Mouse (Mus musculus): ENCODE results near the gene Ints1. TPM values are rescaled to one million over a fixed set of nuclear protein-coding genes. Genes with fewer than 3 reads are reported as not detected.

The Ints1 gene
- polyA plus RNA-seq, 1 experiment from 2014 or later = 23.7 TPM

GRCm38 (mm10) chr5:139730712-139731486, 44.6 kb downstream of the Ints1 start:
- Histone ChIP-seq H3K27ac (replicated peaks) (peak overlapping the region; percentile 73), H3K9me3 (replicated peaks) (no peaks in the 10 kb centered on the region), H3K4me1 (peaks cover 52% of the 10 kb centered on the region), H3K27me3 (no peaks in the 10 kb centered on the region), H3K9ac (0 out of 2 replicates have a peak overlapping the region, but pooled peaks have one; percentile 2), H3K4me2 (replicated peaks) (0 out of 2 replicates have a peak overlapping the region, but pooled peaks have one; percentile 8), H3K36me3 (no peaks in the 10 kb centered on the region), H3K4me3 (replicated peaks) (no peak overlapping the region)
- 19% methylated on average over 8 of the region's 8 CpGs for WGBS
- no peak for ATAC-seq (ENCODE audit: insufficient number of reproducible peaks, low FRiP score, low TSS enrichment, low read depth)

GRCm38 (mm10) chr5:139727261-139727660, 48.2 kb downstream of the Ints1 start:
- H3K4me1 ChIP-seq = peaks cover 28% of the 10 kb centered on the region
- WGBS = 86% methylated on average over 11 of the region's 11 CpGs

GRCm38 (mm10) chr5:139726186-139726585, 49.3 kb downstream of the Ints1 start:
- no peaks in the 10 kb centered on the region for H3K9me3 ChIP-seq (replicated peaks)
- no peak for ATAC-seq (ENCODE audit: insufficient number of reproducible peaks, low FRiP score, low TSS enrichment, low read depth)
- H3K27ac ChIP-seq (replicated peaks) = no peak overlapping the region
- H3K4me1 ChIP-seq = peaks cover 23% of the 10 kb centered on the region
- no peak overlapping the region for H3K4me2 ChIP-seq (replicated peaks)
- 87% methylated on average over 3 of the region's 3 CpGs for WGBS
- H3K9ac ChIP-seq = no peak overlapping the region
- H3K36me3 ChIP-seq = no peaks in the 10 kb centered on the region
- H3K27me3 ChIP-seq = no peaks in the 10 kb centered on the region
- no peak overlapping the region for H3K4me3 ChIP-seq (replicated peaks)

More at GRCm38 (mm10) chr5:139727261-139727660, 48.2 kb downstream of the Ints1 start:
- ATAC-seq (ENCODE audit: insufficient number of reproducible peaks, low FRiP score, low TSS enrichment, low read depth) = no peak
- Histone ChIP-seq H3K9me3 (replicated peaks) (no peaks in the 10 kb centered on the region), H3K27me3 (no peaks in the 10 kb centered on the region), H3K4me2 (replicated peaks) (no peak overlapping the region), H3K4me3 (replicated peaks) (no peak overlapping the region), H3K9ac (no peak overlapping the region), H3K36me3 (no peaks in the 10 kb centered on the region), H3K27ac (replicated peaks) (no peak overlapping the region)

- WGBS = 23% methylated on average over 10 of the region's 10 CpGs
- ATAC-seq (ENCODE audit: insufficient number of reproducible peaks, low FRiP score, low TSS enrichment, low read depth) = peak; percentile 30; the same call in 1 of the 2 replicates
Observed at GRCm38 (mm10) chr5:139724336-139725116, 50.9 kb downstream of the Ints1 start.

GRCm38 (mm10) chr5:139723113-139723512, 52.4 kb downstream of the Ints1 start:
- H3K4me1 ChIP-seq = peaks cover 15% of the 10 kb centered on the region
- no peak overlapping the region for H3K4me2 ChIP-seq (replicated peaks)
- 51% methylated on average over 9 of the region's 9 CpGs for WGBS
- H3K4me3 ChIP-seq (replicated peaks) = no peak overlapping the region
- ATAC-seq (ENCODE audit: insufficient number of reproducible peaks, low FRiP score, low TSS enrichment, low read depth) = no peak
- H3K27me3 ChIP-seq = no peaks in the 10 kb centered on the region
- no peak overlapping the region for H3K9ac ChIP-seq
- no peaks in the 10 kb centered on the region for H3K9me3 ChIP-seq (replicated peaks)
- no peak overlapping the region for H3K27ac ChIP-seq (replicated peaks)
- no peaks in the 10 kb centered on the region for H3K36me3 ChIP-seq

More at GRCm38 (mm10) chr5:139724336-139725116, 50.9 kb downstream of the Ints1 start:
- H3K36me3 ChIP-seq = no peaks in the 10 kb centered on the region
- no peaks in the 10 kb centered on the region for H3K9me3 ChIP-seq (replicated peaks)
- no peak overlapping the region for H3K4me2 ChIP-seq (replicated peaks)
- no peak overlapping the region for H3K27ac ChIP-seq (replicated peaks)
- peaks cover 9% of the 10 kb centered on the region; the same call in 1 of the 2 replicates for H3K4me1 ChIP-seq
- no peak overlapping the region for H3K9ac ChIP-seq
- H3K27me3 ChIP-seq = no peaks in the 10 kb centered on the region
- no peak overlapping the region for H3K4me3 ChIP-seq (replicated peaks)

- Histone ChIP-seq H3K27ac (replicated peaks) (no peak overlapping the region), H3K4me2 (replicated peaks) (no peak overlapping the region), H3K9me3 (replicated peaks) (no peaks in the 10 kb centered on the region), H3K9ac (no peak overlapping the region), H3K4me1 (peaks cover 15% of the 10 kb centered on the region), H3K36me3 (no peaks in the 10 kb centered on the region), H3K27me3 (no peaks in the 10 kb centered on the region), H3K4me3 (replicated peaks) (no peak overlapping the region)
- ATAC-seq (ENCODE audit: insufficient number of reproducible peaks, low FRiP score, low TSS enrichment, low read depth) = no peak
- 57% methylated on average over 6 of the region's 6 CpGs for WGBS
Observed at GRCm38 (mm10) chr5:139722709-139723108, 52.8 kb downstream of the Ints1 start.

- no peak for ATAC-seq (ENCODE audit: insufficient number of reproducible peaks, low FRiP score, low TSS enrichment, low read depth)
- H3K27ac ChIP-seq (replicated peaks) = no peak overlapping the region
Observed at GRCm38 (mm10) chr5:139718949-139719348, 56.5 kb downstream of the Ints1 start.

GRCm38 (mm10) chr5:139718540-139718939, 56.9 kb downstream of the Ints1 start:
- ATAC-seq (ENCODE audit: insufficient number of reproducible peaks, low FRiP score, low TSS enrichment, low read depth) = no peak; the same call in 1 of the 2 replicates
- Histone ChIP-seq H3K4me3 (replicated peaks) (no peak overlapping the region), H3K27ac (replicated peaks) (no peak overlapping the region)

More at GRCm38 (mm10) chr5:139718949-139719348, 56.5 kb downstream of the Ints1 start:
- Histone ChIP-seq H3K27me3 (no peaks in the 10 kb centered on the region), H3K4me1 (peaks cover 6% of the 10 kb centered on the region; the same call in 1 of the 2 replicates), H3K4me3 (replicated peaks) (no peak overlapping the region), H3K36me3 (no peaks in the 10 kb centered on the region), H3K4me2 (replicated peaks) (no peak overlapping the region), H3K9ac (no peak overlapping the region), H3K9me3 (replicated peaks) (no peaks in the 10 kb centered on the region)
- WGBS = 72% methylated on average over 7 of the region's 7 CpGs

GRCm38 (mm10) chr5:139717723-139718122, 57.8 kb downstream of the Ints1 start:
- 94% methylated on average over 2 of the region's 2 CpGs for WGBS

More at GRCm38 (mm10) chr5:139718540-139718939, 56.9 kb downstream of the Ints1 start:
- Histone ChIP-seq H3K9me3 (replicated peaks) (no peaks in the 10 kb centered on the region), H3K36me3 (no peaks in the 10 kb centered on the region), H3K9ac (no peak overlapping the region), H3K4me2 (replicated peaks) (no peak overlapping the region), H3K4me1 (peaks cover 6% of the 10 kb centered on the region; the same call in 1 of the 2 replicates), H3K27me3 (no peaks in the 10 kb centered on the region)
- 53% methylated on average over 6 of the region's 6 CpGs for WGBS

GRCm38 (mm10) chr5:139706496-139706895, 69.0 kb downstream of the Ints1 start:
- H3K4me3 ChIP-seq (replicated peaks) = no peak overlapping the region
- H3K4me2 ChIP-seq (replicated peaks) = no peak overlapping the region
- peaks cover 37% of the 10 kb centered on the region for H3K36me3 ChIP-seq
- H3K9ac ChIP-seq = no peak overlapping the region
- no peaks in the 10 kb centered on the region for H3K4me1 ChIP-seq
- H3K27ac ChIP-seq (replicated peaks) = no peak overlapping the region
- H3K9me3 ChIP-seq (replicated peaks) = no peaks in the 10 kb centered on the region
- WGBS = 90% methylated on average over 10 of the region's 10 CpGs
- no peak for ATAC-seq (ENCODE audit: insufficient number of reproducible peaks, low FRiP score, low TSS enrichment, low read depth)
- H3K27me3 ChIP-seq = no peaks in the 10 kb centered on the region

More at GRCm38 (mm10) chr5:139717723-139718122, 57.8 kb downstream of the Ints1 start:
- H3K9me3 ChIP-seq (replicated peaks) = no peaks in the 10 kb centered on the region
- no peaks in the 10 kb centered on the region for H3K27me3 ChIP-seq
- peaks cover 6% of the 10 kb centered on the region; the same call in 1 of the 2 replicates for H3K4me1 ChIP-seq
- no peak overlapping the region for H3K27ac ChIP-seq (replicated peaks)
- H3K4me2 ChIP-seq (replicated peaks) = no peak overlapping the region
- H3K9ac ChIP-seq = no peak overlapping the region
- H3K4me3 ChIP-seq (replicated peaks) = no peak overlapping the region
- no peaks in the 10 kb centered on the region for H3K36me3 ChIP-seq
- no peak for ATAC-seq (ENCODE audit: insufficient number of reproducible peaks, low FRiP score, low TSS enrichment, low read depth)

- Histone ChIP-seq H3K4me3 (replicated peaks) (no peak overlapping the region), H3K9me3 (replicated peaks) (no peaks in the 10 kb centered on the region), H3K4me1 (no peaks in the 10 kb centered on the region), H3K9ac (no peak overlapping the region), H3K4me2 (replicated peaks) (no peak overlapping the region), H3K36me3 (0 out of 2 replicates have a peak, but pooled peaks cover 9% of the 10 kb centered on the region), H3K27ac (replicated peaks) (no peak overlapping the region), H3K27me3 (no peaks in the 10 kb centered on the region)
- no peak for ATAC-seq (ENCODE audit: insufficient number of reproducible peaks, low FRiP score, low TSS enrichment, low read depth)
- WGBS = 56% methylated on average over 2 of the region's 2 CpGs
Observed at GRCm38 (mm10) chr5:139702905-139703304, 72.6 kb downstream of the Ints1 start.
